Mouse (Mus musculus): ENCODE data around the gene Mettl23.

DNA sequence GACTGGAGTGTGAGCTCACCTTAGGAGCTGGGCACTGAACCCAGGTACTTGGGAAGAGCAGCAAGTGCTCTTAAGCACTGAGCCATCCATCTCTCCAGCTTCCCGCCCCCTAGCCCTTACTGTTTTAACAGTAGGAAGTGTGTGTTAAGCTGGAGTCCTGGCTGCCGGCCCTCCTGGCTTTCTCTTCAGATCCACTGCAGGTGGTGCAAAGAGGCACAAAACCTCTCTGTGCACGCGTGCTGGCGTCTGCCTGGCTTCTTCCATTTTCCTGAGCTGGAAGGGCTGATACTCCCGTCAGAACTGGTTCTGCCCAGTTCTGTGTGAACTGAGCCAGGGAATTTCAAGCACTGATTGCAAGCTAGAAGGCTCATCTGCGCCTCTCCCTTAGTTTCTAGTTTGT is 37.8 kb downstream of the Mettl23 start:
- no peak for TF ChIP-seq CTCF (IDR thresholded peaks at IDR 0.05; ENCODE audit: extremely low read depth, insufficient read depth, insufficient read length, insufficient replicate concordance)
- TF ChIP-seq POLR2A (IDR thresholded peaks at IDR 0.05; ENCODE audit: low read depth, low read length) = no peak
